Mouse (Mus musculus): Measurements from ENCODE around the gene Robo1.

Gene Robo1

DNA sequence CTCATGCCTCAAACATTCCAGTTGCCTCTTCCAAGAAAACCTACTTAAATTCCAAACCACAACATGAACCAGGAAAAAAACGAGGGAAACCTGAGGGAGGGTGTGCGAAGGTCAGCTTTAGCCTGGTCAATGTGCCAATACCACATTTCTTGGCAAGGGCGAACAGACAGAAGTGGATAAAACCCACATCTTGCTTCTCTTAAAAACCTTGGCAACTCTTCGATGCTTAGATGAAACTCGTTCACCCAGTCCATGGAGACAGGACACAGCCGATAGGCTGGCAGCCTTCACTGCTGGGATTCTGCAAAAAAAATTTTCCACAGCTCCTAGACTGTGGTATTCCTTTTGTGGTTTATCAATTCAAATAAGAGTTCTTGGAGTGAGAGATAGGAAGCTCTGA is 690.6 kb downstream of the Robo1 start:
- DNase-seq (ENCODE audit: low spot score in 2 of 2) = no peak

DNA sequence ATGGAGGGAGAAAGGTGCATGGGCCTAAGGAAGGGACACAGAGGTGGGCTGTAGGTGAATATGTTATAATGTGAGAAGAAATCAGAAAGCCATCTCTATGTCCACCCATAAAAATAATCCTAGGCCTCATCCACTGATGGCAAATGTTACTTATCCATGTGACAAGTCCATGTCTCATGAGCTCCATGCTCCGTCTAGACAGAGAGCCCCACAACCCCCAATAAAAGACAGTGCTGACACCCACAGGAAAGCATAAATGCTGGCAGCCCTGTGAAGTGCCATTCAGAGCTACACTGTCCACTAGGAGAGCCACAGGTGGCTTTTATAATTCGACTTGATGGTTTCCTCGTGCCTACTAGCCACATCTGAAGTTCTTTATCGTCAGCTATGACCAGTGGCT is 694.6 kb downstream of the Robo1 start:
- no peak for DNase-seq (ENCODE audit: low spot score in 2 of 2)

DNA sequence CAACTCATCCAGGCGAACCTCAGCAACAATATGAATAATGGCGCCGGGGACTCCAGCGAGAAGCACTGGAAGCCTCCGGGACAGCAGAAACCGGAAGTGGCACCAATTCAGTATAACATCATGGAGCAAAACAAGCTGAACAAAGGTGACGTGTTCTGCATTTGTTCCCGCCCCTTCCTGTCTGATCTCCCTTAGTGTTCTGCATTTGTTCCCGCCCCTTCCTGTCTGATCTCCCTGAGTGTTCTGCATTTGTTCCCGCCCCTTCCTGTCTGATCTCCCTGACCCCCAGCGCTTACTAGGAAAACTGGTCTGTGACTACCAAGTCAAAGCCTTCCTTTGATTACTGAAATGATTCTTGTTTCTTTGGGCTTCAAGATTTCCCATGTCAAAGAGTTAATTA is 696.5 kb downstream of the Robo1 start:
- no peak for DNase-seq (ENCODE audit: low spot score in 2 of 2)

GRCm38 (mm10) chr16:73005831-73006230 is 697.7 kb downstream of the Robo1 start:
- DNase-seq (ENCODE audit: low spot score in 2 of 2) = no peak

- no peak for DNase-seq (ENCODE audit: low spot score in 2 of 2)
Measured at GRCm38 (mm10) chr16:73007434-73007833, 699.3 kb downstream of the Robo1 start.

- DNase-seq (ENCODE audit: low spot score in 2 of 2) = no peak
Measured at GRCm38 (mm10) chr16:73011313-73011712, 703.2 kb downstream of the Robo1 start.

DNA sequence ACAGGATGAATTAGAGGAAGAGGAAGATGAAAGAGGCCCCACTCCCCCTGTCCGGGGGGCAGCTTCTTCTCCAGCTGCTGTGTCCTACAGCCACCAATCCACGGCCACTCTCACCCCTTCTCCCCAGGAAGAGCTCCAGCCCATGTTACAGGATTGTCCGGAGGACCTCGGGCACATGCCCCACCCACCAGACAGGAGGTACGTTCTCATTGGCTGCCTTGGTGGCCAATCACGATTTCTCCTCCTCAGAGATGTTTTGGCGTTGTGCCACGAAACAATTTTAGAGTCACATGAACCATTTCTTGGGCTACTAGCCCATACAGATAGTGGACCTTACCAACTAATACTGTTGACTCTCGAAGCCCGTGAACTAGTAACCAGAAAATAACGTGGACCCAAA is 704.8 kb downstream of the Robo1 start:
- DNase-seq (ENCODE audit: low spot score in 2 of 2) = no peak

- no peak for DNase-seq (ENCODE audit: low spot score in 2 of 2)
Measured at GRCm38 (mm10) chr16:73014544-73014943, 706.4 kb downstream of the Robo1 start.

GRCm38 (mm10) chr16:73015976-73016375 is 707.9 kb downstream of the Robo1 start:
- DNase-seq (ENCODE audit: low spot score in 2 of 2) = no peak

GRCm38 (mm10) chr16:73016801-73017200 is 708.7 kb downstream of the Robo1 start:
- DNase-seq (ENCODE audit: low spot score in 2 of 2) = no peak

DNA sequence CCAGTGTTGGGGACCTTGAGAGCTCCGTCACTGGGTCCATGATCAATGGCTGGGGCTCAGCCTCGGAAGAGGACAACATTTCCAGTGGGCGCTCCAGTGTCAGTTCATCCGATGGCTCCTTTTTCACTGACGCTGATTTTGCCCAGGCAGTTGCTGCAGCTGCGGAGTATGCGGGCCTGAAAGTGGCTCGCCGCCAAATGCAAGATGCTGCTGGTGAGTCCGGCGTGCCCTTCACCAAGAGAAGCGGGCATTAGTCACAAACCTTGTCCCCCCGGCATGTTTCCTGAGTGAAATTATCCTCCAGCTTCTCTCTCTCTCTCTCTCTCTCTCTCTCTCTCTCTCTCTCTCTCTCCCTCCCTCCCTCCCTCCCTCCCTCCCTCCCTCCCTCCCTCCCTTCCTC is 716.2 kb downstream of the Robo1 start:
- no peak for DNase-seq (ENCODE audit: low spot score in 2 of 2)

- no peak for DNase-seq (ENCODE audit: low spot score in 2 of 2)
Measured at GRCm38 (mm10) chr16:73027692-73028091, 719.6 kb downstream of the Robo1 start.

GRCm38 (mm10) chr16:73030999-73031398 is 722.9 kb downstream of the Robo1 start:
- no peak for DNase-seq (ENCODE audit: low spot score in 2 of 2)

- DNase-seq (ENCODE audit: low spot score in 2 of 2) = no peak
Measured at GRCm38 (mm10) chr16:73035210-73035985, 727.3 kb downstream of the Robo1 start.

- DNase-seq (ENCODE audit: low spot score in 2 of 2) = no peak
Measured at GRCm38 (mm10) chr16:73038552-73038951, 730.4 kb downstream of the Robo1 start.

DNA sequence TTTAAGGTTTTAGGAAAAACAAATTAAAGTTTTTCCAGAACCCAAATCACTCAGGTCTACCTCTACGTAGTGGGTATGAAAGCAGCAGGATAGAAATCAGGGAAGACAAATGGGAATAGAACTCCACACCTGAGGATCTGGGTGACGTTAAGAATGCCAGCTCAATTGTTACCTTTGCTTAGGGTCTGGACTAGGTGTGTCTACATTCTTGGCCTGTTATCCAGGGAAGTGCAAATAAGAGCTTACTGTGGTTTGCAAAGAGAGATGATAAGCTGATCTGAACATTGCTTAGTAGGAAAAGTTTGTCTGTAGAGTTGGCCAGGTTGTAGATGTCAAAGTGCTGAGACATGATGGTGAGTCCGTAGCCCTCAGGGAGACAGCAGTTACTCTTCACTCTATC is 754.4 kb downstream of the Robo1 start:
- no peak for DNase-seq (ENCODE audit: low spot score in 2 of 2)

- no peak for DNase-seq (ENCODE audit: low spot score in 2 of 2)
Measured at GRCm38 (mm10) chr16:73067782-73068181, 759.7 kb downstream of the Robo1 start.

DNA sequence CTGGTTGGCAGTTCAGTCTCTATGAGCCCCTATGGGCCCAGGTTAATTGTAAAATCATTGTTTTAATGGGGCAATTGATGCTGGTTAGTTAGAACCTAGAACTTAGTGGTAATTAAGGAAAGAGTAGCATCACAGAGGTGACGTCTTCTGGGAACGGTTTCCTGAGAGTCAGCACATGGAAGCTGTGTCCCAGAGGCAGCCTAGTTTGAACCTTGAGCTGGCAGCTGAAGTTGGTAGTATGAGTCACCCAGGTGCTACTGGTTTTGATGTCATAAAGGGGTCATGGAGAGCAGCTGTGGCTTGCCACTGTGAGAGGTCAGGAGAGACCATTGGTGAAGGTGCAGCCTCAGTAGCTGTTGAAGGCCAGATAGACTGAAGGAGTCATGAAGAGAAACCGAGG is 763.9 kb downstream of the Robo1 start:
- no peak for DNase-seq (ENCODE audit: low spot score in 2 of 2)

DNA sequence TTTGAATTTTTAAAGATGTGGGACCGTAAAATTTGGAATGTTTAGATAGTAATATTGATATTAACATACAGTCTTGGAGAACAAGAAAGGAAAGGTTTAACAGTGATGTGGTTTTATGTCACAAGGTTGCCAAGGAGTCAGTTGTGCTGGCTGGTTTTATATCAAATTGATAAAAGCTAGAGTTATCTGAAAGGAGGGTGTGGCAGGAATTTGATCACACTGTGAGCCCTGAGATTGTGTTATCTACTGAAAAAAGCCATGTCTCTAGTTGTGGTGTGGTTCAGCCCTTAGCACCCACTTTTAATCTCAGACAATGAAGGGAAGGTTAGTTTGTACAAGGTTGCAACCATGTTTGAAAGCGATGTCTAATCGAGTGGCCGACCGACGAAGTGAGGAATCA is 764.8 kb downstream of the Robo1 start:
- no peak for DNase-seq (ENCODE audit: low spot score in 2 of 2)

GRCm38 (mm10) chr16:73082420-73082819 is 774.3 kb downstream of the Robo1 start:
- no peak for DNase-seq (ENCODE audit: low spot score in 2 of 2)

GRCm38 (mm10) chr16:73083077-73083476 is 775.0 kb downstream of the Robo1 start:
- no peak for DNase-seq (ENCODE audit: low spot score in 2 of 2)
